Mouse (Mus musculus) bone marrow, adult 2 months (tissue): ENCODE results near the gene Dqx1. TPM values are rescaled to one million over a fixed set of nuclear protein-coding genes. Genes with fewer than 3 reads are reported as not detected.

Source experiments
- H3K27ac ChIP-seq: fragments of 200-500 bp; 2 replicates; pipeline ENCODE4 v1.5.1; 2012; ENCODE audit warnings: low read depth, mild to moderate bottlenecking, control low read depth, inconsistent platforms, low read length; ENCODE audit not compliant: control insufficient read depth, poor library complexity, insufficient read depth
- H3K4me1 ChIP-seq: fragments of 200-500 bp; 2 replicates; pipeline ENCODE4 v1.6.1; 2011; ENCODE audit warnings: low read length; ENCODE audit not compliant: control insufficient read depth, insufficient read depth
- H3K4me3 ChIP-seq: fragments of 200-500 bp; replicated peaks from 2 replicates; pipeline ENCODE3; 2011; ENCODE audit warnings: mild to moderate bottlenecking, low read depth, low read length, control low read depth; ENCODE audit not compliant: control insufficient read depth
- CTCF ChIP-seq: fragments of 200-500 bp; IDR thresholded peaks from 2 replicates; pipeline ENCODE4 v1.5.1; 2011; ENCODE audit warnings: low read length, control low read depth; ENCODE audit not compliant: control insufficient read depth, insufficient read depth
- POLR2A ChIP-seq: fragments of 200-500 bp; IDR thresholded peaks from 2 replicates; pipeline ENCODE4 v1.6.1; 2011; ENCODE audit warnings: low read depth, mild to moderate bottlenecking, control low read depth, low read length, borderline replicate concordance; ENCODE audit not compliant: control insufficient read depth
- WGBS: fragments of 180-500 bp; shearing (Covaris S2); methylation state at CpG from one replicate; pipeline ENCODE4 v1.1.7; 2018; 5-methylcytosine and 5-hydroxymethylcytosine counted together
- polyA plus RNA-seq: library from polyadenylated mRNA; stranded (reverse); fragments of >200 nt; gene quantifications from 2 replicates; pipeline ENCODE4 v1.2.4, GENCODE M21; 2011; ENCODE audit warnings: low replicate concordance; ENCODE audit not compliant: missing spikeins, insufficient read depth, insufficient read length

The Dqx1 gene
- polyA plus RNA-seq, 1 experiment, result 13.5 TPM

- peaks cover 3% of the 10 kb centered on the region; the same call in 1 of the 2 replicates for H3K4me1 ChIP-seq
- peak overlapping the region; percentile 11 for H3K4me3 ChIP-seq
- 20% methylated on average over 24 of the region's 24 CpGs for WGBS
- H3K27ac ChIP-seq, result peak overlapping the region; percentile 86
- TF ChIP-seq POLR2A (no peak; the same call in 1 of the 2 replicates), CTCF (no peak)
Observed at GRCm38 (mm10) chr6:83038496-83039012, 19.1 kb upstream of the Dqx1 start.

- no peak overlapping the region for H3K4me3 ChIP-seq
- no peak overlapping the region for H3K27ac ChIP-seq
- peaks cover 3% of the 10 kb centered on the region; the same call in 1 of the 2 replicates for H3K4me1 ChIP-seq
- TF ChIP-seq POLR2A, result no peak
- no peak for TF ChIP-seq CTCF
- WGBS, result 83% methylated on average over 5 of the region's 5 CpGs
Observed at GRCm38 (mm10) chr6:83040601-83041000, 17.0 kb upstream of the Dqx1 start.

GRCm38 (mm10) chr6:83043561-83043960 lies 14.1 kb upstream of the Dqx1 start:
- H3K4me1 ChIP-seq, result no peaks in the 10 kb centered on the region
- H3K27ac ChIP-seq, result no peak overlapping the region
- TF ChIP-seq POLR2A (no peak), CTCF (no peak)
- 75% methylated on average over 6 of the region's 6 CpGs for WGBS
- no peak overlapping the region for H3K4me3 ChIP-seq

- H3K27ac ChIP-seq, result no peak overlapping the region
- H3K4me1 ChIP-seq, result no peaks in the 10 kb centered on the region
- no peak overlapping the region for H3K4me3 ChIP-seq
- TF ChIP-seq POLR2A, result no peak
- no peak for TF ChIP-seq CTCF
- 89% methylated on average over 5 of the region's 5 CpGs for WGBS
Observed at GRCm38 (mm10) chr6:83043993-83044392, 13.7 kb upstream of the Dqx1 start.

- no peak for TF ChIP-seq CTCF
- 46% methylated on average over 9 of the region's 9 CpGs for WGBS
- H3K27ac ChIP-seq, result no peak overlapping the region
- H3K4me3 ChIP-seq, result no peak overlapping the region
- H3K4me1 ChIP-seq, result no peaks in the 10 kb centered on the region
Observed at GRCm38 (mm10) chr6:83044742-83045141, 12.9 kb upstream of the Dqx1 start.

GRCm38 (mm10) chr6:83049367-83049766 lies 8.3 kb upstream of the Dqx1 start:
- TF ChIP-seq POLR2A (no peak), CTCF (no peak)
- 85% methylated on average over 10 of the region's 10 CpGs for WGBS
- no peak overlapping the region for H3K27ac ChIP-seq
- H3K4me1 ChIP-seq, result peaks cover 3% of the 10 kb centered on the region; the same call in 1 of the 2 replicates
- no peak overlapping the region for H3K4me3 ChIP-seq

- Histone ChIP-seq H3K27ac (peak overlapping the region; percentile 94), H3K4me3 (peak overlapping the region; percentile 74), H3K4me1 (peaks cover 3% of the 10 kb centered on the region; the same call in 1 of the 2 replicates)
- TF ChIP-seq CTCF (no peak), POLR2A (no peak)
- 4% methylated on average over 26 of the region's 26 CpGs for WGBS
Observed at GRCm38 (mm10) chr6:83053136-83053960, 4.3 kb upstream of the Dqx1 start.

GRCm38 (mm10) chr6:83054074-83054851 lies 3.4 kb upstream of the Dqx1 start, which contains the start of gene Aup1:
Gene Aup1 (plus strand): TSS chr6:83054521.
- WGBS, result under 1% methylated on average over 64 of the region's 64 CpGs
- TF ChIP-seq POLR2A (peak; percentile 65), CTCF (no peak)
- Histone ChIP-seq H3K4me3 (peak within 1 kb of the TSS; percentile 74), H3K27ac (peak within 1 kb of the TSS; percentile 94), H3K4me1 (peaks cover 3% of the 10 kb centered on the region; the same call in 1 of the 2 replicates)
